Mouse (Mus musculus) ES-E14 (cell line): ENCODE results near the gene D130052B06Rik. TPM values are rescaled to one million over a fixed set of nuclear protein-coding genes. Genes with fewer than 3 reads are reported as not detected.

Experiments used
- DNase-seq: peaks from one replicate; pipeline ENCODE4 v3.0.0-alpha.2; 2013; ENCODE audit warnings: low read depth, low spot score
- H3K27ac ChIP-seq: 2 replicates; pipeline ENCODE4 v1.5.1; 2012; ENCODE audit warnings: low read depth, mild to moderate bottlenecking, low read length, moderate library complexity, mixed read lengths; ENCODE audit not compliant: poor library complexity, insufficient read depth, severe bottlenecking
- H3K36me3 ChIP-seq: 2 replicates; pipeline ENCODE4 v1.6.1; 2012; ENCODE audit warnings: mild to moderate bottlenecking, low read length, moderate library complexity, mixed read lengths; ENCODE audit not compliant: control insufficient read depth, poor library complexity, insufficient read depth, severe bottlenecking
- H3K4me1 ChIP-seq, 2 experiments: fragments of 150-350 bp in 1 of 2; sonication (generic) in 1 of 2; 2 replicates each; pipeline ENCODE4 v1.6.1; 2012; ENCODE audit warnings: low read length in 2 of 2, mild to moderate bottlenecking in 1 of 2, mixed read lengths in 1 of 2; ENCODE audit not compliant: control insufficient read depth in 2 of 2, insufficient read depth in 2 of 2, poor library complexity in 1 of 2
- H3K4me3 ChIP-seq, 2 experiments: fragments of 150-350 bp in 1 of 2; sonication (generic) in 1 of 2; 2 replicates each; pipeline ENCODE4 v1.5.1; 2012; ENCODE audit warnings: low read length in 2 of 2, low read depth in 1 of 2, mild to moderate bottlenecking in 1 of 2, mixed read lengths in 1 of 2; ENCODE audit not compliant: insufficient read depth in 1 of 2, poor library complexity in 1 of 2, severe bottlenecking in 1 of 2
- H3K9ac ChIP-seq: 2 replicates; pipeline ENCODE4 v1.6.1; 2012; ENCODE audit warnings: low read depth, mild to moderate bottlenecking, low read length, mixed read lengths; ENCODE audit not compliant: poor library complexity, insufficient read depth, severe bottlenecking
- H3K9me3 ChIP-seq: fragments of 150-350 bp; sonication (generic); 2 replicates; pipeline ENCODE4 v1.6.1; 2012; ENCODE audit warnings: low read depth, mild to moderate bottlenecking, low read length; ENCODE audit not compliant: control insufficient read depth, insufficient read depth
- CHD2 ChIP-seq: IDR thresholded peaks from 2 replicates; pipeline ENCODE4 v1.6.1; 2014; ENCODE audit warnings: mild to moderate bottlenecking, low read depth, low read length, inconsistent platforms
- HCFC1 ChIP-seq: IDR thresholded peaks from 2 replicates; pipeline ENCODE4 v1.6.1; 2012; ENCODE audit warnings: low read length, inconsistent platforms, borderline replicate concordance; ENCODE audit not compliant: insufficient read depth
- MAFK ChIP-seq: IDR thresholded peaks from 2 replicates; pipeline ENCODE4 v1.6.1; 2014; ENCODE audit warnings: mild to moderate bottlenecking, low read depth, low read length, inconsistent platforms; ENCODE audit not compliant: insufficient read depth
- ZC3H11A ChIP-seq: IDR thresholded peaks from 2 replicates; pipeline ENCODE4 v1.6.1; 2012; ENCODE audit warnings: low read depth, mild to moderate bottlenecking, inconsistent platforms, low read length, borderline replicate concordance
- ZNF384 ChIP-seq: IDR thresholded peaks from 2 replicates; pipeline ENCODE4 v1.6.1; 2012; ENCODE audit warnings: low read depth, low read length, inconsistent platforms
- in situ Hi-C, 2 experiments: fragments of 600-800 bp; cut with MboI; formaldehyde crosslinking; loops; one replicate each; pipeline ENCODE4 v1.15.1; 2025; ENCODE audit warnings: low sequenced_read_pairs in 2 of 2, inconsistent platforms in 1 of 2; ENCODE audit not compliant: unreplicated experiment in 2 of 2
- total RNA-seq: library from RNA; depleted of rRNA; stranded (reverse); fragments of 300-350 nt; gene quantifications from 2 replicates; pipeline ENCODE4 v1.2.3, GENCODE M21; 2012

Gene D130052B06Rik
- total RNA-seq, 1 experiment: 0.09 TPM

DNA sequence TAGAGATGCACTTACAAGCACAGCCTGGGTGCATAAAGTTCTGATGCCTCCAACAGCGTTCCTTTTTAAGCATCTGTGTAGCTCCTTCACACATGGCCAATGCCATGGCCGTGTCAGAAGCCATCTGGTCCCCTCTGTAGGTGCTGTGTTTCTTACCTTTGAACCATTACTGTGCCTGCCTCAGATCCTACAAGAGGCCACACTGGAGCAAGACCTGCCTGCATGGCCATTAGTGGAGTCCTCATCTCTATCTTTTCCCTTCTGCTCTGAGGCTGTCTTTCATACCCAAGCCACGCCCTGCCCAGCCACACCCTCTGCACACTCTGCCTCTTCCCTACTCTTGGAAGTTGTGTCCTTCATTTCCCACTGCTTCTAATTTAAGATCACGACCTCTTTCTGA, 6.3 kb upstream of the D130052B06Rik start:
- no peak for DNase-seq
- no peaks in the 10 kb centered on the region for H3K4me1 ChIP-seq
- no peaks in the 10 kb centered on the region for H3K36me3 ChIP-seq
- no peaks in the 10 kb centered on the region for H3K9me3 ChIP-seq
- in situ Hi-C loops: no loop called here
- no peak overlapping the region for H3K9ac ChIP-seq
- no peak for TF ChIP-seq HCFC1
- no peak for TF ChIP-seq MAFK
- no peak for TF ChIP-seq ZC3H11A
- no peak for TF ChIP-seq CHD2
- TF ChIP-seq ZNF384: no peak
- H3K4me3 ChIP-seq: no peak overlapping the region
- H3K27ac ChIP-seq: no peak overlapping the region

DNA sequence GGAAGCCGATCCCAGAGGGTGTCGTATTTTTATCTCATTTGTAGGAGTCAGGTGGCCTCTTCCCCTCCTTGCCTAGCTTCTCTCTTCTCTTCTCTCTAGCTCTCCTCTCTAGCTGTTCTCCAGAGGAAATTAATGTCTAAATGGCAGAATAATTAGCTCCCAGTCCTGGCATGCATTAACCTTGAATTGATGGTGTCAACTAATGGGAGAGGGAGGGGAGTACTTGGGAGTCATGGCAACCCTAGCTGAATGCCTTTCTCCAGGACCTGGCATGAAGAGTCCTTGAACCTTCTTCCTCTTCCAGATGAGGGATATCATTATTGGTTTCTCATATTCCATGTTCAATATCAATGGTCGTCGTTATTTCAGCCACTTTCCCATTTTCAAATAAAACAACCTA, 2.4 kb upstream of the D130052B06Rik start:
- Histone ChIP-seq H3K9me3 (no peaks in the 10 kb centered on the region), H3K4me3 (no peak overlapping the region), H3K4me1 (peaks cover 3 to 4% of the 10 kb centered on the region in 2 experiments; a peak in 1 of 4 replicates), H3K27ac (no peak overlapping the region), H3K36me3 (no peaks in the 10 kb centered on the region), H3K9ac (no peak overlapping the region)
- TF ChIP-seq ZNF384 (no peak), ZC3H11A (no peak), CHD2 (no peak), HCFC1 (no peak), MAFK (no peak)
- no peak for DNase-seq
- in situ Hi-C loops: no loop called here

GRCm38 (mm10) chr11:33603174-33603573, 4.1 kb downstream of the D130052B06Rik start:
- in situ Hi-C loops: loop anchor here in 1 of 2 experiments (25.0 kb wide), 1 partner anchor 416 kb away; no protein-coding TSS in a partner anchor

GRCm38 (mm10) chr11:33607784-33608183, 8.7 kb downstream of the D130052B06Rik start:
- Histone ChIP-seq H3K27ac (no peak overlapping the region), H3K4me3 (no peak overlapping the region), H3K4me1 (peaks cover 4 to 8% of the 10 kb centered on the region in 2 experiments; a peak in 2 of 4 replicates), H3K9me3 (no peaks in the 10 kb centered on the region), H3K9ac (no peak overlapping the region), H3K36me3 (no peaks in the 10 kb centered on the region)
- TF ChIP-seq MAFK: no peak
- in situ Hi-C loops: loop anchor here in 1 of 2 experiments (25.0 kb wide), 1 partner anchor 420 kb away; no protein-coding TSS in a partner anchor
- no peak for DNase-seq

More at GRCm38 (mm10) chr11:33603174-33603573, 4.1 kb downstream of the D130052B06Rik start:
- no peak overlapping the region for H3K9ac ChIP-seq
- no peak for TF ChIP-seq MAFK
- TF ChIP-seq HCFC1: no peak
- no peak for TF ChIP-seq CHD2
- H3K27ac ChIP-seq: no peak overlapping the region
- no peak for DNase-seq
- H3K36me3 ChIP-seq: no peaks in the 10 kb centered on the region
- H3K4me1 ChIP-seq: peaks cover 7 to 8% of the 10 kb centered on the region in 2 experiments; a peak in 2 of 4 replicates
- no peak overlapping the region for H3K4me3 ChIP-seq
- H3K9me3 ChIP-seq: no peaks in the 10 kb centered on the region

DNA sequence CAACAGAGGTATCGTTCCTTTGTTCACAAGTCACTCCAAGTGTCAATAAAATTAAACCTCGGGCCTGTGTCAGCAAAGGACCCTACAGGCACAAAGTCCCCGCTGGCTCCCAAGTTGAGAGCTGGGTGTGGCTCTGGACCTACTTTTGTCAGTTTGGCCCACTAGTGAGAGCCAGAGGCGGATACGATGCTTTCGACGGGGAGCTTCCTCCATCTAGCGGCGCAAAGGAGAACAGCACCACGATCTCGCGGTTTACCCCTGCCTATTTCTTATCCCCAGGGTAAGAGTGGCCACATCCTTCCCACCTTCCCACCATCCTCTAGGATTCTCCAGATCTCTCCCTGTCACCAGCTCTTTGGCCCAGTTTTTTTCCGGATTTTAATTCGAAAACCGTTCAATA, 15.1 kb downstream of the D130052B06Rik start:
- peak; percentile 78 for DNase-seq
- H3K4me3 ChIP-seq: no peak overlapping the region
- H3K36me3 ChIP-seq: no peaks in the 10 kb centered on the region
- no peak overlapping the region for H3K27ac ChIP-seq
- H3K9me3 ChIP-seq: no peaks in the 10 kb centered on the region
- TF ChIP-seq HCFC1 (no peak), ZC3H11A (peak; percentile 99)
- H3K9ac ChIP-seq: no peak overlapping the region
- in situ Hi-C loops: loop anchor here (5.0 to 25.0 kb wide), 2 partner anchors 427 to 437 kb away; no protein-coding TSS in a partner anchor
- peaks cover 2 to 3% of the 10 kb centered on the region in 2 experiments; a peak in 1 of 4 replicates for H3K4me1 ChIP-seq
